Mouse (Mus musculus) erythroblast, embryonic 14.5 days (primary cell): ENCODE results near the gene Pcdh7. TPM values are rescaled to one million over a fixed set of nuclear protein-coding genes. Genes with fewer than 3 reads are reported as not detected.

Source experiments
- H3K27me3 ChIP-seq: 2 replicates; pipeline ENCODE4 v1.6.1; 2012; ENCODE audit warnings: inconsistent platforms; ENCODE audit not compliant: control insufficient read depth
- H3K36me3 ChIP-seq: 2 replicates; pipeline ENCODE4 v1.6.1; 2012; ENCODE audit warnings: mild to moderate bottlenecking, inconsistent platforms; ENCODE audit not compliant: control insufficient read depth
- H3K4me1 ChIP-seq: 2 replicates; pipeline ENCODE4 v1.6.1; 2012; ENCODE audit warnings: inconsistent platforms; ENCODE audit not compliant: control insufficient read depth
- H3K4me3 ChIP-seq: replicated peaks from 2 replicates; pipeline ENCODE3; 2012; ENCODE audit warnings: moderate library complexity, mild to moderate bottlenecking, inconsistent platforms
- H3K9me3 ChIP-seq: 2 replicates; pipeline ENCODE4 v1.6.1; 2012; ENCODE audit warnings: low read length, inconsistent platforms, mixed read lengths; ENCODE audit not compliant: control insufficient read depth
- GATA1 ChIP-seq: IDR thresholded peaks from 2 replicates; pipeline ENCODE4 v1.6.1; 2012; ENCODE audit warnings: low read length, inconsistent platforms, mixed read lengths
- TAL1 ChIP-seq: IDR thresholded peaks from 3 replicates; pipeline ENCODE4 v1.6.1; 2012; ENCODE audit warnings: low read length, inconsistent platforms, mixed read lengths
- polyA plus RNA-seq: library from polyadenylated mRNA; stranded (reverse); fragments of >175 nt; gene quantifications from 2 replicates; pipeline ENCODE4 v1.2.3, GENCODE M21; 2012

The Pcdh7 gene
- polyA plus RNA-seq, 1 experiment: 0.01 TPM

DNA sequence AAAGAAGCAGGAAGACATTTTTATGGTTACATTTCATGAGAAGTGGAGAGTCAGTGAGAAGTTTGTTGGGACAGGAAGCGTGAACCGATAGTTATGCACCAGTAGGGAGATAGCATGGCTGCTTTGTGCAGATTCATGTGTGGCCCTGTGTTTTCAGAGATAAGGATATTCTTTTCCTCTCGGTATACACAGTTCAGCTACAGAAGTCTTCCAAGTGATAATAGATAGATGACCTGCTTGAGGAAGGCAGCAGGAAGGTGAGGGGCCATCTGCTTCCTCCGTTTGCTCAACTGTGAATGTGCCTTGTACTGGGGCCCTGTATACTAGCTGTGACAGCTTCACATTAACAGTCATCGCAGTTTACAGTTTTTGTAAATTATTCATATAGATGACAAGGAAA, 64.2 kb downstream of the Pcdh7 start:
- H3K4me3 ChIP-seq: peak overlapping the region; percentile 9

GRCm38 (mm10) chr5:57782546-57782945, 64.8 kb downstream of the Pcdh7 start:
- TF ChIP-seq TAL1 (no peak), GATA1 (no peak)
- no peak overlapping the region for H3K4me3 ChIP-seq
- H3K27me3 ChIP-seq: no peaks in the 10 kb centered on the region
- no peaks in the 10 kb centered on the region for H3K36me3 ChIP-seq
- H3K4me1 ChIP-seq: peaks cover 37% of the 10 kb centered on the region
- no peaks in the 10 kb centered on the region for H3K9me3 ChIP-seq

More for the DNA sequence above, 64.2 kb downstream of the Pcdh7 start:
- TF ChIP-seq TAL1: peak; percentile 76
- peak; percentile 77 for TF ChIP-seq GATA1
- Histone ChIP-seq H3K36me3 (no peaks in the 10 kb centered on the region), H3K4me1 (peaks cover 37% of the 10 kb centered on the region), H3K9me3 (no peaks in the 10 kb centered on the region), H3K27me3 (no peaks in the 10 kb centered on the region)

GRCm38 (mm10) chr5:57788775-57789509, 71.2 kb downstream of the Pcdh7 start:
- no peak for TF ChIP-seq GATA1
- Histone ChIP-seq H3K27me3 (no peaks in the 10 kb centered on the region), H3K36me3 (no peaks in the 10 kb centered on the region), H3K4me1 (no peaks in the 10 kb centered on the region; the same call in 1 of the 2 replicates), H3K9me3 (no peaks in the 10 kb centered on the region), H3K4me3 (no peak overlapping the region)

DNA sequence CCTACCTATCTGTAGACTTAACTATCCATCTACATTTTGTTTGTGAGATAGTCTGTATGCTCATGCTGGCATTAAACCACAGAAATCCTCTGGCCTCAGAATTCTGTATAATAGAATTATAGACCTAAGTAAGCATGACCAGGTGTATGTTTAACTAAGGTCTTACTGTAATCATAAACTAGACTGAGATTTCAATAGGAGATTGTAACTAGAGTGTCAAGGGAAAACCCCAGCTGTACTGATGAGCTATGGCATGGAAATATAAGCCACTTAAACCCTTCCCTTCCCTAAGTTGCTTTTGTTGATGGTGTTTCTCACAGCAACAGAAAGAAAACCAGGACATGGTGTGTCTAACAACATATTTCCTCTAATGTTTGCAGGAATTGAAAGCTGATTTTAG, 78.6 kb downstream of the Pcdh7 start:
- H3K4me1 ChIP-seq: no peaks in the 10 kb centered on the region
- TF ChIP-seq TAL1: no peak
- TF ChIP-seq GATA1: no peak

DNA sequence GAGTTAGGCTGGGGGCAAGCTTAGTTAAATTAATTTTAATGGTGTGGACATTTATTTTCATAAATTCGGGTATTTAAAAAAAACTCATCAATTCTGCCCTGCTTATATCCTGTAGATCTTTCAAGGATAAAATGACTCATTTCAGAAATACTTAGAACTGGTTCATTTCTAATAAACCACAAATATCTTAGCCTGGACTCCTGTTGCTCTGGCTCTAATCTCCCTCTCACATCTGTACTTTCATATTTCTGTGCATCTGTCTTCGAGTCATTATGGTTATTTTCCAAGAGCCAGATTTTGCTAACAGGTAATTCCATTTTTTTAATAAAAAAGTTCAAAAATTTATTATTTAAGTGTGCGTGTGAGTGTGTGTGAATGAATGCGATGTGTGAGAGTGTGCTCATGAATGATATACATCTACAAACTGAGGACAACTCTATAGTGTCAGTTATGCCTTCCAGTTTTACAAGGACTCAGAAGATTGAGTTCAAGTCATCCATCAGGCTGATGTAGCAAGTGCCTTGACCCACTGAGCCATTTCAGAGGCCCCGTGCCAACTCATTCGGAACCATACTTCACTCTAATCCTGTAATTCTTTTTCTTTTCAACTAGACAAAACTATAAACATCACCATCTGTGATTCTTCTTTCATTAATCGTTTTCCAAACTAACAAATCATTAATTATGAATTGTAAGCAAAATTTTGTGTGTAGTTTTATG, 80.3 kb downstream of the Pcdh7 start:
- H3K36me3 ChIP-seq: no peaks in the 10 kb centered on the region
- no peak for TF ChIP-seq GATA1
- no peak for TF ChIP-seq TAL1
- H3K27me3 ChIP-seq: no peaks in the 10 kb centered on the region
- H3K4me3 ChIP-seq: no peak overlapping the region
- no peaks in the 10 kb centered on the region for H3K4me1 ChIP-seq
- H3K9me3 ChIP-seq: no peaks in the 10 kb centered on the region

More for the DNA sequence above, 78.6 kb downstream of the Pcdh7 start:
- no peaks in the 10 kb centered on the region for H3K36me3 ChIP-seq
- H3K4me3 ChIP-seq: no peak overlapping the region
- no peaks in the 10 kb centered on the region for H3K27me3 ChIP-seq
- no peaks in the 10 kb centered on the region for H3K9me3 ChIP-seq

- TF ChIP-seq TAL1 (no peak), GATA1 (no peak)
- H3K36me3 ChIP-seq: no peaks in the 10 kb centered on the region
- H3K4me3 ChIP-seq: no peak overlapping the region
- H3K9me3 ChIP-seq: no peaks in the 10 kb centered on the region
- H3K27me3 ChIP-seq: no peaks in the 10 kb centered on the region
- H3K4me1 ChIP-seq: no peaks in the 10 kb centered on the region
These were observed 85.3 kb downstream of the Pcdh7 start for GRCm38 (mm10) chr5:57803108-57803507.

DNA sequence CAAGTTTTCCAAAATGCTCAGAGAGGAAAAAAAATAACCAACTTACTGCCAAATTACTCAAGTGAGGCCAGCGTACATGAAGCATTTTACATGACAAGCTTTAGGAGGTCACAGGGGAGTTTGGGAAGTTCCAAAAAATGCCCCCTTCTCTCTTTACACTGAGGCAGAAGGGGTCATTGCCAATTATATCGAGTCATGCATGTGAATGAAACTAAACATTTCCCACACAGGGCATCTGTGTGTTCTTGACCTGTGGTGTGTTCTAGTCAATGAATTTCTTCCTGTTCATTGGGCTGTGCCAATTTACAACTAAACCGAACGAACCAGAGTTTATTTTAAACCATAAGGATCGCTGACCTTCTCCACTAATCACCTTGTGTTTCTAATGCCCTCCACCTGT, 86.1 kb downstream of the Pcdh7 start:
- Histone ChIP-seq H3K9me3 (no peaks in the 10 kb centered on the region), H3K4me1 (no peaks in the 10 kb centered on the region), H3K4me3 (no peak overlapping the region), H3K27me3 (no peaks in the 10 kb centered on the region), H3K36me3 (no peaks in the 10 kb centered on the region)
- TF ChIP-seq TAL1 (no peak), GATA1 (no peak)

GRCm38 (mm10) chr5:57807350-57807749, 89.6 kb downstream of the Pcdh7 start:
- H3K9me3 ChIP-seq: no peaks in the 10 kb centered on the region
- H3K4me1 ChIP-seq: no peaks in the 10 kb centered on the region
- no peaks in the 10 kb centered on the region for H3K36me3 ChIP-seq
- no peak for TF ChIP-seq TAL1
- TF ChIP-seq GATA1: no peak
- H3K27me3 ChIP-seq: no peaks in the 10 kb centered on the region
- no peak overlapping the region for H3K4me3 ChIP-seq

- Histone ChIP-seq H3K4me3 (no peak overlapping the region), H3K4me1 (no peaks in the 10 kb centered on the region), H3K36me3 (no peaks in the 10 kb centered on the region), H3K27me3 (no peaks in the 10 kb centered on the region), H3K9me3 (no peaks in the 10 kb centered on the region)
- TF ChIP-seq TAL1 (no peak), GATA1 (no peak)
These were observed 92.9 kb downstream of the Pcdh7 start for GRCm38 (mm10) chr5:57810641-57811040.
